Mouse (Mus musculus) CH12.LX (cell line): ENCODE data around the gene Mrgprh. TPM values are rescaled to one million over a fixed set of nuclear protein-coding genes. Genes with fewer than 3 reads are reported as not detected.

ENCODE experiments used
- DNase-seq: peaks from one replicate; pipeline ENCODE4 v3.0.0-alpha.2; 2013; ENCODE audit errors: extremely low read depth
- H3K27ac ChIP-seq: 2 replicates; pipeline ENCODE4 v1.5.1; 2012; ENCODE audit warnings: low read depth, mild to moderate bottlenecking, control low read depth, moderate library complexity; ENCODE audit not compliant: insufficient read depth
- H3K27me3 ChIP-seq: replicated peaks from 2 replicates; pipeline ENCODE3; 2012; ENCODE audit warnings: inconsistent platforms
- H3K36me3 ChIP-seq, 2 experiments: replicated peaks in 1 of 2; 2 replicates each; pipeline versions ENCODE3 to v1.6.1; 2012; ENCODE audit warnings: inconsistent platforms in 1 of 2, low read length in 1 of 2, mild to moderate bottlenecking in 1 of 2, mixed read lengths in 1 of 2, moderate library complexity in 1 of 2; ENCODE audit not compliant: control insufficient read depth in 1 of 2, insufficient read depth in 1 of 2
- H3K4me1 ChIP-seq, 2 experiments: 2 replicates each; pipeline ENCODE4 v1.6.1; 2012; ENCODE audit warnings: inconsistent platforms in 1 of 2, moderate library complexity in 1 of 2; ENCODE audit not compliant: insufficient read depth in 2 of 2, control insufficient read depth in 1 of 2
- H3K4me2 ChIP-seq: 2 replicates; pipeline ENCODE4 v1.6.1; 2012; ENCODE audit warnings: low read depth, mild to moderate bottlenecking, control low read depth; ENCODE audit not compliant: poor library complexity, insufficient read depth, severe bottlenecking
- H3K4me3 ChIP-seq, 3 experiments: fragments of 150-350 bp in 1 of 3; sonication (generic) in 1 of 3; replicated peaks in 1 of 3; 2 replicates each; pipeline versions ENCODE3 to v1.5.1; 2011 to 2012; ENCODE audit warnings: low read depth in 2 of 3, low read length in 2 of 3, mild to moderate bottlenecking in 2 of 3, moderate library complexity in 2 of 3, control low read depth in 1 of 3, improper control_type of control experiment in 1 of 3, inconsistent platforms in 1 of 3, mixed read lengths in 1 of 3; ENCODE audit not compliant: poor library complexity in 1 of 3
- H3K79me2 ChIP-seq: replicated peaks from 2 replicates; pipeline ENCODE4 v1.6.1; 2012; ENCODE audit warnings: mild to moderate bottlenecking, moderate library complexity; ENCODE audit not compliant: control insufficient read depth, poor library complexity, insufficient read depth, severe bottlenecking; ENCODE audit errors: extremely low read depth
- H3K9ac ChIP-seq: 2 replicates; pipeline ENCODE4 v1.6.1; 2012; ENCODE audit warnings: low read depth, mild to moderate bottlenecking, control low read depth, moderate library complexity; ENCODE audit not compliant: insufficient read depth
- H3K9me3 ChIP-seq: replicated peaks from 2 replicates; pipeline ENCODE3; 2012; ENCODE audit warnings: low read length, inconsistent platforms, mixed read lengths
- BHLHE40 ChIP-seq: IDR thresholded peaks from 2 replicates; pipeline ENCODE4 v1.6.1; 2011; ENCODE audit warnings: mild to moderate bottlenecking, low read depth, low read length, improper control_type of control experiment
- CHD1 ChIP-seq: IDR thresholded peaks from 2 replicates; pipeline ENCODE4 v1.6.1; 2012; ENCODE audit warnings: low read depth, low read length, improper control_type of control experiment, inconsistent platforms
- CHD2 ChIP-seq: IDR thresholded peaks from 2 replicates; pipeline ENCODE4 v1.6.1; 2011; ENCODE audit warnings: low read length, improper control_type of control experiment
- CTCF ChIP-seq, 2 experiments: IDR thresholded peaks in 1 of 2; conservative IDR thresholded peaks in 1 of 2; 2 replicates each; pipeline ENCODE4 v1.5.1; 2011 to 2012; ENCODE audit warnings: low read depth in 2 of 2, low read length in 2 of 2, improper control_type of control experiment in 1 of 2, inconsistent platforms in 1 of 2, mild to moderate bottlenecking in 1 of 2, moderate library complexity in 1 of 2
- E2F4 ChIP-seq: IDR thresholded peaks from 2 replicates; pipeline ENCODE4 v1.6.1; 2011; ENCODE audit warnings: low read depth, low read length, improper control_type of control experiment; ENCODE audit not compliant: insufficient replicate concordance
- EP300 ChIP-seq: IDR thresholded peaks from 2 replicates; pipeline ENCODE4 v1.6.1; 2011; ENCODE audit warnings: low read length, improper control_type of control experiment
- ETS1 ChIP-seq: conservative IDR thresholded peaks from 2 replicates; pipeline ENCODE4 v1.6.1; 2012; ENCODE audit warnings: low read depth, mild to moderate bottlenecking, inconsistent platforms, low read length, improper control_type of control experiment, moderate library complexity
- GABPA ChIP-seq: IDR thresholded peaks from 2 replicates; pipeline ENCODE4 v1.6.1; 2012; ENCODE audit warnings: low read depth, low read length, improper control_type of control experiment, inconsistent platforms; ENCODE audit not compliant: insufficient replicate concordance
- HCFC1 ChIP-seq: IDR thresholded peaks from 2 replicates; pipeline ENCODE4 v1.6.1; 2012; ENCODE audit warnings: low read depth, mild to moderate bottlenecking, inconsistent platforms, low read length, improper control_type of control experiment
- IRF4 ChIP-seq: IDR thresholded peaks from 2 replicates; pipeline ENCODE4 v1.6.1; 2014; ENCODE audit warnings: low read depth, mild to moderate bottlenecking, inconsistent platforms, low read length, improper control_type of control experiment
- JUN ChIP-seq: IDR thresholded peaks from 2 replicates; pipeline ENCODE4 v1.6.1; 2011; ENCODE audit warnings: low read depth, mild to moderate bottlenecking, low read length, improper control_type of control experiment, moderate library complexity; ENCODE audit not compliant: insufficient read depth
- JUND ChIP-seq: conservative IDR thresholded peaks from 2 replicates; pipeline ENCODE4 v1.6.1; 2011; ENCODE audit warnings: low read depth, low read length, improper control_type of control experiment
- KAT2A ChIP-seq: IDR thresholded peaks from 2 replicates; pipeline ENCODE4 v1.6.1; 2012; ENCODE audit warnings: low read length, improper control_type of control experiment, inconsistent platforms; ENCODE audit not compliant: insufficient replicate concordance
- MAFK ChIP-seq: IDR thresholded peaks from 2 replicates; pipeline ENCODE4 v1.6.1; 2011; ENCODE audit warnings: low read length, improper control_type of control experiment; ENCODE audit not compliant: insufficient replicate concordance
- MAZ ChIP-seq: IDR thresholded peaks from 2 replicates; pipeline ENCODE4 v1.6.1; 2012; ENCODE audit warnings: low read depth, mild to moderate bottlenecking, inconsistent platforms, low read length, improper control_type of control experiment, moderate library complexity
- MEF2A ChIP-seq: IDR thresholded peaks from 2 replicates; pipeline ENCODE4 v1.6.1; 2014; ENCODE audit warnings: low read depth, mild to moderate bottlenecking, inconsistent platforms, low read length, improper control_type of control experiment, borderline replicate concordance
- MXI1 ChIP-seq: IDR thresholded peaks from 2 replicates; pipeline ENCODE4 v1.6.1; 2011; ENCODE audit warnings: mild to moderate bottlenecking, low read depth, low read length, improper control_type of control experiment
- MYC ChIP-seq: IDR thresholded peaks from 2 replicates; pipeline ENCODE4 v1.6.1; 2011; ENCODE audit warnings: low read depth, mild to moderate bottlenecking, improper control_type of control experiment, low read length
- NELFE ChIP-seq: IDR thresholded peaks from 2 replicates; pipeline ENCODE4 v1.6.1; 2011; ENCODE audit warnings: low read depth, low read length, improper control_type of control experiment
- NRF1 ChIP-seq: IDR thresholded peaks from 2 replicates; pipeline ENCODE4 v1.6.1; 2014; ENCODE audit warnings: low read depth, mild to moderate bottlenecking, inconsistent platforms, low read length, improper control_type of control experiment, moderate library complexity
- PAX5 ChIP-seq: IDR thresholded peaks from 2 replicates; pipeline ENCODE4 v1.6.1; 2012; ENCODE audit warnings: low read length, inconsistent platforms, mixed read lengths
- POLR2A ChIP-seq: IDR thresholded peaks from 2 replicates; pipeline ENCODE4 v1.6.1; 2011; ENCODE audit warnings: low read depth, mild to moderate bottlenecking, improper control_type of control experiment, low read length
- SIN3A ChIP-seq: IDR thresholded peaks from 2 replicates; pipeline ENCODE4 v1.6.1; 2012; ENCODE audit warnings: low read length, improper control_type of control experiment, inconsistent platforms
- SMC3 ChIP-seq: IDR thresholded peaks from 2 replicates; pipeline ENCODE4 v1.6.1; 2011; ENCODE audit warnings: low read depth, low read length, improper control_type of control experiment
- TCF12 ChIP-seq: IDR thresholded peaks from 2 replicates; pipeline ENCODE4 v1.6.1; 2014; ENCODE audit warnings: low read depth, mild to moderate bottlenecking, inconsistent platforms, low read length, improper control_type of control experiment
- USF1 ChIP-seq: IDR thresholded peaks from 2 replicates; pipeline ENCODE4 v1.6.1; 2014; ENCODE audit warnings: low read depth, mild to moderate bottlenecking, inconsistent platforms, low read length, improper control_type of control experiment
- ZMIZ1 ChIP-seq: IDR thresholded peaks from 2 replicates; pipeline ENCODE4 v1.6.1; 2012; ENCODE audit warnings: low read depth, mild to moderate bottlenecking, inconsistent platforms, low read length, improper control_type of control experiment
- ZNF384 ChIP-seq: IDR thresholded peaks from 2 replicates; pipeline ENCODE4 v1.6.1; 2012; ENCODE audit warnings: low read depth, low read length, improper control_type of control experiment, inconsistent platforms
- dilution Hi-C: fragments of 300-500 bp; cut with MboI; formaldehyde crosslinking; loops from 2 replicates; pipeline ENCODE4 v1.14.3; 2020; ENCODE audit warnings: low sequenced_read_pairs; ENCODE audit not compliant: extremely low pct_unique_long_range_greater_than_20kb, extremely low pct_ligation_motif_present
- in situ Hi-C: fragments of 300-500 bp; cut with MboI; formaldehyde crosslinking; loops from 3 replicates; pipeline ENCODE4 v1.14.3; 2019; ENCODE audit warnings: low sequenced_read_pairs, low pct_ligation_motif_present, low pct_unique_long_range_greater_than_20kb, mixed read lengths
- polyA plus RNA-seq: library from polyadenylated mRNA; unstranded; fragments of >175 nt; gene quantifications from 2 replicates; pipeline ENCODE4 v1.2.1, GENCODE M21; 2012; ENCODE audit warnings: low read depth; ENCODE audit not compliant: insufficient read length
- total RNA-seq, 2 experiments: library from RNA; depleted of rRNA; stranded (reverse); fragments of 300-350 nt in 1 of 2; fragments of >200 nt in 1 of 2; gene quantifications; 2 replicates each; pipeline ENCODE4 v1.2.3; 2012 to 2014

The Mrgprh gene
- total and polyA plus RNA-seq, 3 experiments: not detected

DNA sequence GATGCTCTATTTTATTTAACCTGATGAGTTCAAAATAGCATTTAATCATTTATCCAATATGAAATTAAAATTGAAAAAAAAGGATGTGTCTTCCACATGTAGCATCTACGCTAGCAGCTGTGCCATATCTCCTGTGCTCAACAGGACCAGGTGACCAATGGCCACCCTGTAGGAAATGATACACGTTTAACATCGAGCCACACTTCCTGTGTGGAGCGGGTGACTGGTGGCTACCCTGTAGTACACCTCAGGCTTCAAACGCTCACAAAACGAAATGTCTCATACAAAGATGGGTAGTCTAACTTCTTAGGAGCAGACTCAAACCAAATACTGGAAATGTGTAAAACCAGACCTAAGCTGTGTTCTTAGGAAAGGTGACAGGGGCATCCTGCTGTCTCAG, 32.0 kb upstream of the Mrgprh start:
- TF ChIP-seq USF1 (no peak), PAX5 (no peak), HCFC1 (no peak), JUND (no peak), ETS1 (no peak), JUN (no peak), MYC (no peak), BHLHE40 (no peak), MAFK (no peak), GABPA (no peak), MXI1 (no peak), ZMIZ1 (no peak)
- Histone ChIP-seq H3K9ac (no peak overlapping the region), H3K4me2 (no peak overlapping the region), H3K4me1 (no peaks in the 10 kb centered on the region), H3K79me2 (no peaks in the 10 kb centered on the region), H3K9me3 (no peaks in the 10 kb centered on the region), H3K27ac (no peak overlapping the region), H3K27me3 (no peaks in the 10 kb centered on the region), H3K4me3 (no peak overlapping the region), H3K36me3 (no peaks in the 10 kb centered on the region)
- in situ Hi-C loops: no loop called here
- dilution Hi-C loops: no loop called here
- DNase-seq: no peak

- Histone ChIP-seq H3K4me3 (no peak overlapping the region), H3K27ac (no peak overlapping the region), H3K4me1 (no peaks in the 10 kb centered on the region), H3K9ac (no peak overlapping the region), H3K27me3 (no peaks in the 10 kb centered on the region), H3K79me2 (no peaks in the 10 kb centered on the region), H3K9me3 (no peaks in the 10 kb centered on the region), H3K36me3 (no peaks in the 10 kb centered on the region), H3K4me2 (no peak overlapping the region)
- dilution Hi-C loops: no loop called here
- no peak for TF ChIP-seq JUND
- no peak for TF ChIP-seq CHD1
- no peak for TF ChIP-seq CTCF (conservative IDR thresholded peaks at IDR 0.05 in 1 of 2, IDR thresholded peaks at IDR 0.05 in 1 of 2; ENCODE audit: low read depth in 2 of 2, low read length in 2 of 2)
- no peak for TF ChIP-seq ZNF384
- TF ChIP-seq MEF2A: no peak
- DNase-seq: no peak
- in situ Hi-C loops: no loop called here
These were observed 31.3 kb upstream of the Mrgprh start for GRCm38 (mm10) chr17:12844540-12844939.

GRCm38 (mm10) chr17:12845862-12846261, 30.0 kb upstream of the Mrgprh start:
- Histone ChIP-seq H3K4me2 (no peak overlapping the region), H3K4me1 (no peaks in the 10 kb centered on the region), H3K79me2 (no peaks in the 10 kb centered on the region), H3K9me3 (no peaks in the 10 kb centered on the region), H3K9ac (no peak overlapping the region), H3K27ac (no peak overlapping the region), H3K27me3 (no peaks in the 10 kb centered on the region), H3K36me3 (no peaks in the 10 kb centered on the region), H3K4me3 (no peak overlapping the region)
- in situ Hi-C loops (no loop called here), dilution Hi-C loops (no loop called here)
- DNase-seq: no peak
- TF ChIP-seq USF1: no peak
- TF ChIP-seq E2F4: no peak
- no peak for TF ChIP-seq CTCF (conservative IDR thresholded peaks at IDR 0.05 in 1 of 2, IDR thresholded peaks at IDR 0.05 in 1 of 2; ENCODE audit: low read depth in 2 of 2, low read length in 2 of 2)
- TF ChIP-seq EP300: no peak
- TF ChIP-seq NRF1: no peak
- no peak for TF ChIP-seq SIN3A
- TF ChIP-seq TCF12: no peak
- no peak for TF ChIP-seq MXI1
- no peak for TF ChIP-seq JUN
- TF ChIP-seq CHD1: no peak
- no peak for TF ChIP-seq MAZ
- no peak for TF ChIP-seq KAT2A
- no peak for TF ChIP-seq NELFE
- no peak for TF ChIP-seq POLR2A
- TF ChIP-seq IRF4: no peak
- TF ChIP-seq JUND: no peak
- no peak for TF ChIP-seq SMC3
- TF ChIP-seq CHD2: no peak
